Mouse (Mus musculus) thymus, postnatal 36 days (tissue): ENCODE results near the gene Lyl1.

Source experiments
- DNase-seq, 2 experiments: peaks; one replicate each; pipeline ENCODE4 v3.0.0; 2022; ENCODE audit warnings: mixed read lengths in 2 of 2

The Lyl1 gene

DNA sequence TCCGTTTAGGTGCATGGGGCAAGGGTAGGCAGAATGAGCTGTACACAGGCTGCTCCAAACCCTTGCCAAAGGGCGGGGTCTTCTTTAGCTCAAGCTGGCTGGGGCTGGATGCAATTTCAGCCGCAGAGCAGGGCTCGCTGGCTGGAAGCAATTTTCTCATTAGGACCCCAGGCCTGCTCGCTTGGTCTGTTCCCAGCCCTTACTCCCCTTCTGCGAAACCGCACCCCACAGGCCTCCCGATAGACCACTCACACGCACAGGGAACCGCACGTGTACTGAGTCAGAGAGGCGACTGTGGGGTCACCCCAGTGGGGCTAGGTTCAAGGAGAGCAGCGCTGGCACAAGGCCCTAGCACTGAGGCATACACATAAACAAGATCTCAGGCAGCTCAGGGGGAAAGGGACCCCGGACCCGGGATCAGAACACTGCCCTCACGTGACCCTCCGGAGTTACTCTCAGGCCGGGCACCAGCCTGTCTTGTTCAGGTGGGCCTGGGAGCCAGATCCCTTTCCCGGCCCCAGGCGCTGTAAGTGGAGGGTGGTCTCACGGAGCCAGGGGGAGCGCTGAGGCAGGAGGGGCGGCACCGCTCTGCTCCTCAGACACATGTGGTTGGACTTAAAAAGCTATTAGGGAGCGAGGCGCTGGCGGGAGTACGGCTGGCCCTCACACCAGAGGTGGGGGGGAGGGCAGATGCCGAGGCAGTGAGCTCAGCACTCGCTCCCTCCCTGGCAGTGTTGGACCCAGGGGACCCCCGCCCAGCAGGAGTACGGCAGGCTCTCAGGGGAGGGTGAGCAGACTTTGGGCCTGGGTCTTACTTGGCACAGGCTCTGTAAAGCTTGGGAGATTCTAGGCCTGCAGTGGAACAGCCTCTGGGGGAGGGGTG lies 41.2 kb downstream of the Lyl1 start:
- no peak for DNase-seq

DNA sequence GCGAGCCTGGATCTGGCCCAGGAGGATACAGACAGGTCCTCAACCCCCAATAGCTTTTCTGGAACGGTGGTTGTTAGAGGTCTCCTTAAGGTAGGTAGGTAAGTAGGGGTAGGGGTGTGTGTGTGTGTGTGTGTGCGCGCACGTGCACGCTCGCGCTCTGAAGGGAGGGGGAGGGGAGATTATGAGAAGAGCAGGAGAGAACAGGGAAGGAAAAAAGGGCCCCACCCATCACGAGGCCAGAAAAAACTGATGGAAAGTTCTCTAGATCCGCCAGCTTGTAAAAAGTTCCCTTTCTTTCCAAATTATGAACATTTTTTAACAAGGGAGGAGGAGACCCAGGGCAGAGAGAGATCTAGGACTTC lies 41.8 kb downstream of the Lyl1 start:
- DNase-seq: no peak

DNA sequence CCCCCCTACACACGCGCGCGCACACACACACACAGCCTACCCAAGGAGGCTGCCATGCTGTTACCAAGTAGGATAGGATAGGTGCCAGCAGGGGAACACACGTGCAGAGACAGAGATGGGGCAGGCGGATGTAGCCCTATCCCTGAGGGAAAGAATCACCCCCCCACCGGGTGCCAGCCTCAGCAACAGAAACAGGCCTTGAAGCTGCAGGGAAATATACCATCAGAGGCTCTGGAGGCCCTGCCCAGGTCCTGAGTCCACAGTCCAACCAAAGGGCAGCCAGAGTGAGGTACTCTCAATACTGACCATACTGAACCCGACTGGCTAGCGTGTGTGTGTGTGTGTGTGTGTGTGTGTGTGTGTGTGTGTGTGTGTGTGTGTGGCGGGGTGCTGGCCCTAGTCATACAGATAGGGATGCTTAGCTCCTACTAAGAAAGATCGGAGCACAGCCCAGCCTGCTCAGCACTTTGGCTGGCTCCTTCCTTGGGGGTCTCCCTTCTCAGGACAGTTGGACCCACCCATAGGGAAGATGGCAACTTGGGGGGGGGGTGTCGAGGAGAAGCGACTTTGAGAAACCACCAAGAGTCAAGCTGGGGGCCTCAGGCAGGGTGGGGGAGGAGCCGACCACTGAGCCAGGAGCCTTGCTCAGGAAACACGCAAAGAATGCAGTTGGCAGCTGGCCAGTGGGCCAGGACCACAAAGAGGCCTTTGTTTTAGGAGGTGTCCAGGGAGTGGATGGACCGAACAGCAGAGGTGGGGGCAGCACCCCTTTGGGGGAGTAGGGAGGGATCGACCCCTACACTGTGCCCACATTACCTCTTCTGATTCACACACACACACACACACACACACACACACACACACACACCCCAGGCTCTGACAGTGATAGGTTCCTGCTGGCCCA lies 42.5 kb downstream of the Lyl1 start:
- DNase-seq: no peak

DNA sequence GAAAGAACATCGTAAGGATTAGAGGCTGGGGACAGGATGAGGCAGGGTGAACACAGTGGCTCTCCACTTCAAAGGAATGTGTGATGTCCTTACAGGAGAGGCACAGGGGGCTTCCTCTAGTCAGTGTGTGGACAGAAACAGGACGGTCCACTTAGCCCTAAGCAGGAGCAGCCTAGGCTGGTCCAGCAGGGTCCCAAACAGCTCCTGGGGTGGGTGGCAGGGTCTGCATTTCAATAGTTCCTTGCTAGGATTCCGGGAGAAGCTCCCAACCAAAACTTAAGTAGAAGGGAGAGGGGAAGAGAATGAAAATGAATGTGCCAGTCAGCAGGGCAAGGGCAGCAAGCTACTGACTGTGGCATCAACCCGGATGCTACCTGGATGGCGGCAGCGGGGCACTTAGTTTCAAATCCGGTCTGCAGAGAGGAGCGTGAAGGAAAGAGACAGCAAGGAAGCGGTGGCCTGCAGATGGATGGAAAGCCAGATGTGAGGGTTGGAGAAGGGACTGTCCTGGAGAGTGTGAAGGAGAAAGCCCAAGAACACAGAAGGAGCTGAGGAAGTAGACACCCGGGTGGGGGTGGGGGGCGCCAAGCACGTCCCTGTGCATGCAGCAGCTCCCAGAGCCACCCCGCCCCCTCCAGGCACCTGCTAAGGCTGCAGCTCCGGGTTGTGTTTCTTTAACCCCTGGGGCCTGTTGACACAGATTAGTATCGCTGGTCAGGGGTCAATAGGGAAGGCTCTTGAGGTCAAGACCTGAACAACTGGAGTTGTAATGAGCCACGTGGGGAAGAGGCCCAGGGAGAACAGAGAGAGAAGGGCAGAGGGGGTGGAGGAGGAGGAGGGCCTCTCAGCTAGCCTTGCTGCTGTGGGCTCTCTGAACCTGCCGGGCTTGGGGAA lies 44.0 kb downstream of the Lyl1 start:
- peak; percentile 41 to 43 for DNase-seq

DNA sequence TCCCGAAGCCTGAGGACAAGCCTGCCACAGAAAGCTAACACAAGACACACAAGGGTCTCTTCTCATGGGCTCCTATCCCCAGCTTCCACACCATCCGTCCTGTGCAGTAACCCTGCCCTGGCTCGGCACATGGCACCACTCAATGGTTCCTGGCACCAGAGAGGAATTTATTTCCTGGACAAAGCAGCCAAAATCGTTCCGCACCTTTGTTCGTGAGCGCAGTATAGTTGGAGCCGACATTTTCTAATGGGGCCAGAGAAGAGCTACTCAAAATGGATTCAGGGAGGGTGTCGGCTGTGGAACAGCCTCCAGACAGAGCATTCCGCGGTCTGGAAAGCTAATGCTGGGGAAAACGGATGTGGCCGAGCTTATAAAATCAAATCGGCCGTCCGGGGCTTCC lies 48.3 kb downstream of the Lyl1 start:
- no peak for DNase-seq

DNA sequence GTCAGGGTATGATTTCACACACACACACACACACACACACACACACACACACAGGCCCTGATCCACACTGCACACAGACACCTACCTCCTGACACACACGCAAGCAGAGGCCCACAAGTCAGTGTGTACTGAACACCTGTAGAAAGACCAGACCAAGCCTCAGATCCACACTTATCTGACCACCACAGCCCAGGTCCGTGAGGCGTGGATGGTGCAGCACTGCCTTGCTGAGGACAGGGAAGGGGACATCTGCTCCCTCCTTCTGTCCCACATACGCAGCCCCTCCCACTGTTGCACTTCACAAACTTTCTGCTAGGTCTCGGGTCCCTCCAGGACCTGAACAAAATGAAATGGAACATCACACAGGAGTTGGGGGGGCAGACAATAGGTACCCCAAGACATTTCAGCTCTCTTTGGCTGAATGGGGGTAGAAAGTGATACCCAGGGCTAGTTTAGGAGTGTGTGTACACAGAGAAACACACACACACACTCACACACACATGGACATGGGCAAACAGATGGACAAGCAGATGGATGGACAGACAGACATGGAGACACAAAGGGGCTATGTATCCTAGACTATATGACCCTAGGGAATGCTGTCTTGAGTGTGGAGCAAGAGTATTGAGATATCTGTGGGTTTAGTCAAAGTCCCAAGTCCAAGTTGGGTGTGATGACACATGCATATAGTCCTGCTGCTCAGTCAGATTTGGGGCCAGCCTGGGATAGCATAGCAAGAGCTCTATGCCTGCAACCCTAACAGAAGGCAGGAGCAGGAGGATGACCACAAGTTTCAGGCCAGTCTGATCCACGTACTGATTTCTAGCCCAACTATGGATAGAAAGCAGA lies 51.7 kb downstream of the Lyl1 start:
- DNase-seq: no peak
